Mouse (Mus musculus) neural tube, embryonic 15.5 days (tissue): Measurements from ENCODE around the gene Anxa6. TPM values are rescaled to one million over a fixed set of nuclear protein-coding genes. Genes with fewer than 3 reads are reported as not detected.

Experiments
- ATAC-seq: fragments of 200-750 bp; cut with Nextera tagmentation; 2 replicates; pipeline ENCODE4 v1.8.0; 2017; ENCODE audit warnings: mild to moderate bottlenecking, moderate TSS enrichment, moderate library complexity; ENCODE audit not compliant: low FRiP score
- H3K27ac ChIP-seq: fragments of 300-500 bp; sonication (generic); replicated peaks from 2 replicates; pipeline ENCODE4 v1.5.1; 2015; ENCODE audit warnings: mild to moderate bottlenecking, inconsistent platforms
- H3K27me3 ChIP-seq: fragments of 300-500 bp; sonication (generic); replicated peaks from 2 replicates; pipeline ENCODE4 v1.6.1; 2015; ENCODE audit warnings: inconsistent platforms
- H3K36me3 ChIP-seq: fragments of 300-500 bp; sonication (generic); 2 replicates; pipeline ENCODE4 v1.6.1; 2015; ENCODE audit warnings: inconsistent platforms
- H3K4me1 ChIP-seq: fragments of 300-500 bp; sonication (generic); 2 replicates; pipeline ENCODE4 v1.6.1; 2015; ENCODE audit warnings: inconsistent platforms
- H3K4me2 ChIP-seq: fragments of 300-500 bp; sonication (generic); 2 replicates; pipeline ENCODE4 v1.6.1; 2015; ENCODE audit warnings: inconsistent platforms, mild to moderate bottlenecking, moderate library complexity
- H3K4me3 ChIP-seq: fragments of 300-500 bp; sonication (generic); replicated peaks from 2 replicates; pipeline ENCODE4 v1.5.1; 2015; ENCODE audit warnings: mild to moderate bottlenecking, inconsistent platforms
- H3K9ac ChIP-seq: fragments of 300-500 bp; sonication (generic); replicated peaks from 2 replicates; pipeline ENCODE4 v1.6.1; 2015; ENCODE audit warnings: mild to moderate bottlenecking, inconsistent platforms
- H3K9me3 ChIP-seq: fragments of 300-500 bp; sonication (generic); replicated peaks from 2 replicates; pipeline ENCODE4 v1.6.1; 2016; ENCODE audit warnings: inconsistent platforms
- WGBS: fragments of 180-500 bp; shearing (Covaris S2); methylation state at CpG from one replicate; pipeline ENCODE4 v1.1.7; 2015; ENCODE audit warnings: mixed read lengths; 5-methylcytosine and 5-hydroxymethylcytosine counted together
- polyA plus RNA-seq: library from polyadenylated mRNA; unstranded; fragments of >200 nt; fragmentation: Nextera tagmentation; extraction: Ambion mirVana; gene quantifications from 2 replicates; pipeline ENCODE4 v1.2.1, GENCODE M21; 2015

The Anxa6 gene
- polyA plus RNA-seq, 1 experiment from 2014 or later, result 98.4 TPM

DNA sequence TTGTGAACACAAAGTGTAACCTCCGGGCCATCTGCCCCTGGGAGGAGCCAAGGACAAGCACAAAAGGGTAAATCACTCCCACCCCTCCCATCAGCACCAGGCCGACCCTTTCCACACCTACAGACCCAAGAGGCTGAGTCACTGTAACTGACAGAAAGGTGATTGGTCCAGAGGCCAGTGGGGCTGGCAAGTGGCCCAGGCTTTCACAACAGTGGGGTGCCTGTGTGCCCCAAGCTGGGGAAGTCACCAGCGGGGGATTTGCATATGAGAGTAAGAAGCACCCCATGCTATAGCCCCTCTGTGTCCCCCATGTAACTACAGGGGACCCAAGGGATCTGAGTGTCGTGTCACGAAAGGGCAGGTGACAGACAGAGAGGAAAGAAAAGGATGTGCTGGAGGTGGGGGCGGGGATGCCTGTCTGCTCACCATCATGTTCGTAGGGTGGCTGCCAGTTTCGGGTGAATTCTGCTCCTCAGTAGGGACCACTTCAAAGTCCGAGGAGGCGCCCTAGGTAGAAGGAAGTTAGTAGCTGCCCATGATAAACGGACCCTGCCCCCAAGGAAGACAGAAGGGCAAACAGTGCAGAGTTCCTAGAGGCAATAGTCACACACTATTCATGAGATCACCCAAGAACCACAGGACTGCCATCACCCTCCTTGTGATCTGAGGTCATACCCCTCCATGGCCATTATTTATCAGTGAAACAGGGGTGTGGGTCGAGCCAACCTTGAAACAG is 97.0 kb downstream of the Anxa6 start:
- Histone ChIP-seq H3K4me1 (0 out of 2 replicates have a peak, but pooled peaks cover 3% of the 10 kb centered on the region), H3K9me3 (no peaks in the 10 kb centered on the region), H3K27me3 (no peaks in the 10 kb centered on the region), H3K4me3 (no peak overlapping the region), H3K27ac (no peak overlapping the region), H3K4me2 (no peak overlapping the region), H3K36me3 (peaks cover 34% of the 10 kb centered on the region), H3K9ac (no peak overlapping the region)
- 35% methylated on average over 12 of the region's 12 CpGs for WGBS
- ATAC-seq, result no peak

DNA sequence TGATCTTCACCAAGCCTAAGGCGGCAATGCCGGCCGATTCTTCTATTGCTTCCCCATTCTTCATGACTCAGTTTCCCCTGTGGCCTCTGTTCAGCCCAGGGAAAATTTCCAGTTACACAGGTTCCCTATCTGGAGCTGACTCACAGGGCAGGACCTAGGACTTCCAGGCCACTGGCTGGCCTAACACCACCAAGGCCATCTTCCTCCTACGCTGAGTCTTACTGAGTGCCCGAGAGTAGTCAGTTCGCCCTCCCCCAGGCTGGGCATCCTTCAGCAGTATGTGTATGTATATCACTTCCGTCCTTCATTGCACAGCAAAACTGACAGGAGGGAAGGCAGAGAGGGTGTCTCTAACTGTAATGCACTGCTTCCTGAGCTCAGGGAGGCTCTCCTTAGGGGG is 99.0 kb downstream of the Anxa6 start:
- ATAC-seq, result no peak
- H3K36me3 ChIP-seq, result peaks cover 41% of the 10 kb centered on the region

DNA sequence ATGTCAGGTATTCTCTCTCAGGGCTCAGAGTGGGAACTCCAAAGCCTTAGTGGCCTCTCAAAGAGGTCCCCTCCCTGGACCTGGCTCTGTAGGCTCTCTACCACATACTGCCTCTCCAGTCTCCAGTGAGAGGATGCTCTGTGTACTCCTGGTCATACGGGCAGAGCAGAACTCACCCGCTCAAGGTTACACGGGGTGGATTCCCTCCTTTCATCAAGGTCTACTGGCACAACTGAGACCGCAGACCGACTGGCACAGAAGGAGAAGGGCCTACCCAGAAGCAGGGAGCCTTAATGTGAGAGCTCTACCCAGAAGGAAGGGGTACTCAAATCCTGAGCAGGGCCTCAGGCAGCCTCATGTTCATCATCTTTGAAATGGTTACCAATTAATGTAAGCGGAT is 100.7 kb downstream of the Anxa6 start:
- WGBS, result 92% methylated on average over 6 of the region's 6 CpGs
- peaks cover 43% of the 10 kb centered on the region for H3K36me3 ChIP-seq
- no peak overlapping the region for H3K4me2 ChIP-seq
- H3K4me3 ChIP-seq, result no peak overlapping the region
- no peak for ATAC-seq
- H3K27me3 ChIP-seq, result no peaks in the 10 kb centered on the region
- no peaks in the 10 kb centered on the region for H3K9me3 ChIP-seq
- 0 out of 2 replicates have a peak, but pooled peaks cover 3% of the 10 kb centered on the region for H3K4me1 ChIP-seq
- H3K27ac ChIP-seq, result no peak overlapping the region
- H3K9ac ChIP-seq, result no peak overlapping the region

More for the DNA sequence above, 99.0 kb downstream of the Anxa6 start:
- no peak overlapping the region for H3K9ac ChIP-seq
- no peak overlapping the region for H3K27ac ChIP-seq
- H3K9me3 ChIP-seq, result no peaks in the 10 kb centered on the region
- H3K27me3 ChIP-seq, result no peaks in the 10 kb centered on the region
- no peak overlapping the region for H3K4me3 ChIP-seq
- H3K4me2 ChIP-seq, result no peak overlapping the region
- 93% methylated on average over 7 of the region's 7 CpGs for WGBS
- H3K4me1 ChIP-seq, result 0 out of 2 replicates have a peak, but pooled peaks cover 3% of the 10 kb centered on the region

DNA sequence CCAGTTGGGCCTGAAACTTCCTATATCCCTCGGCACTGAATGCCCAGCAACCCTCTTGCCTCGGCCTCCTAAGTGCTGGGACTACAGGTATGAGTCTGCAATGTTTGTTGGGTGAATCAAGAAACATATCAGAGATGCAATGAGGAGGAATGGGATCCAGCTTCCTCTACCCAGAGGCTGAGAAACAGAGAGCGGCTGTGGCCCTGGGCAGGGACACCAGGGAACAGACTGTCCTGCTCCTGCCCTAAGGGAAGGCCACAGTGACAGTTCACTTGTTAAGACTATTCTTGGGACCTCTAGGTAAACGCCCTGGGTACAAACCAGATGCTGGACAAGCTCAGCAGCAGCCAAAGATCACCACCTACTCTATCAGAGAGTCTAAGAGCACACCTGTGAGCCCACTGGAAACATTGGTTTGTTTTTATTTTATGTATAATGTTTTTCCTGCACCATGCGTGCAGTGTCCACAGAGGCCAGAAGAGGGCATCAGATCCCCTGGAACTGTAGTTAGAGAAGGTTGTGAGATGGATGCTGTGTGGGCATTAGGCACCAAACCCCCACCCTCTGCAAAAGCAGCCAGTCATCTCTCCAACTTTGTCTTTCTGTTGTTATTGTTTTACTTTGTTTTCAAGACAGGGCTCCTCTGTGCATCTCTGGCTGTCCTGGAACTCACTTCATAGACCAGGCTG is 101.7 kb downstream of the Anxa6 start:
- Histone ChIP-seq H3K9me3 (no peaks in the 10 kb centered on the region), H3K27ac (no peak overlapping the region), H3K27me3 (no peaks in the 10 kb centered on the region), H3K36me3 (peaks cover 42% of the 10 kb centered on the region), H3K9ac (no peak overlapping the region), H3K4me1 (0 out of 2 replicates have a peak, but pooled peaks cover 3% of the 10 kb centered on the region), H3K4me2 (no peak overlapping the region), H3K4me3 (no peak overlapping the region)
- no peak for ATAC-seq
- WGBS, result 65% methylated on average over 5 of the region's 5 CpGs

DNA sequence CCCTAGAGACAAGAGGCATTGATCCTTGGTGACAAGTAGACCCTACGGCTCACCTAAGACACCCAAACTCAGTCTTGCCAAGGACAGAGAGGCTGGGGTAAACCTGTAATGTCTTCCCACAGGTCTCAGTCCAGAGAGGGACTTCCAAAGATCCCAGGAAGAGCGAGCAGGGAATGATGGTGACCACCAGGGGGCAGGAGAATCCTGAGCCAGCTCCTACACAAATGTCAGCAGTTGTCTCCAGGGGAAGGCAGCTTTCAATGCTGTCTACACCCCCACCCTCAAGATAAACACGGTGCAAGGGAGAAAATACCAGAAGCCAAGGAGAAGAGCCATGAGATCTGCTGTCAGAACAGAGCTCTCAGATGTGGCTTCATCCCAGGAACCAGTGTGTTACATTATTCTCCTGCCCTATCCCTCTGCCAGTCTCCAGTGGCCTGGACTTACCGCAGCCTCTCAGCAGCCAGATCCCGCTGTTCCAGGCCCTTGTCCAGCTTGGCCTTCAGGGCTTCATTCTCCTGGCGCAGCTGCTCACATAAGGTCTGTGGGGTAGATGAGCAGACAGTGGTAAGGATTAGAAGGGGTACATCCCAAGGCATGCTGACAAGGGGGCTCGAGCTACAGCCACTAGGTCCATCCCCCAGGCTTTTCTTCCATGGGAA is 102.8 kb downstream of the Anxa6 start:
- Histone ChIP-seq H3K36me3 (peaks cover 53% of the 10 kb centered on the region), H3K4me2 (no peak overlapping the region), H3K27me3 (no peaks in the 10 kb centered on the region), H3K27ac (no peak overlapping the region), H3K9ac (no peak overlapping the region), H3K4me1 (no peaks in the 10 kb centered on the region), H3K4me3 (no peak overlapping the region), H3K9me3 (no peaks in the 10 kb centered on the region)
- 69% methylated on average over 7 of the region's 7 CpGs for WGBS
- no peak for ATAC-seq

DNA sequence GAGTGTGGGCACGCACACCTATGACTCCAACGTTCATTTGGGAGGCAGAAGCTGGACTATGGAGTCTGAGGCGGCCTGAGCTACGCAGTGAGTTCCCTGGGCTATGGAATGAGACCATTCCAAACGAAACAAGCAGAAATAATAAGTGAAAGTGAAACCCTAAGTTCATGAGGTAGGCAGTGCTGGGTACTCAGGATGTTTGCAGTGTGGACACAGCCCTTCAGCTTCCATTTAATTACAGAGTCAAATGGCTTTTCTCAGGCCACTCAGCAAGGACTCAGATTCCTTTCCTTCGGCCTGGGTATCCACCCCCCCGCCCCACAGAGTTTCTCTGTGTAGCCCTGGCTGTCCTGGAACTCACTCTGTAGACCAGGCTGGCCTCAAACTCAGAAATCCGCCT is 103.5 kb downstream of the Anxa6 start:
- Histone ChIP-seq H3K4me2 (no peak overlapping the region), H3K9ac (no peak overlapping the region), H3K9me3 (no peaks in the 10 kb centered on the region), H3K27ac (no peak overlapping the region), H3K27me3 (no peaks in the 10 kb centered on the region), H3K4me3 (no peak overlapping the region), H3K36me3 (peaks cover 53% of the 10 kb centered on the region), H3K4me1 (no peaks in the 10 kb centered on the region)
- ATAC-seq, result no peak
- 89% methylated on average over 8 of the region's 8 CpGs for WGBS

DNA sequence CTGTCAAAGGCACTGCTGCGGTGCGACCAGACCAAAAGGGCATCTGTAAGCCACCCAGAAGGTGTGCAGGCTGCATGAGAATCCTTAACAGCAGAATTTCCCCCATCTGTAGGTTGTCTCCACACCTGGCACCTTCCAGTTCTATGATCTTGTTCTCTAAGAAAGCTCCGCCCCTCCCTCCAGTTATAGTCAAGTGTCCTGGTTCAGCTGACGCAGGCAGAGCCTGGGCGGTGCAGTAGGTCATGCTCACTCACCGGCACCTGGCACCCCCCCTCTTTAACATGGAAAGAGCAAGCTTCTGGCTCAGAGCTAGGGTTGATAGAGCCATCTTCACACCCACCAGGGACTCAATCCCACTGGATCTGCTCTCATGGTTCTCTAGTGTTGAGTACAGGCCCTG is 104.0 kb downstream of the Anxa6 start:
- H3K36me3 ChIP-seq, result peaks cover 53% of the 10 kb centered on the region
- 96% methylated on average over 6 of the region's 6 CpGs for WGBS

More for the DNA sequence above, 104.0 kb downstream of the Anxa6 start:
- H3K27me3 ChIP-seq, result no peaks in the 10 kb centered on the region
- no peaks in the 10 kb centered on the region for H3K4me1 ChIP-seq
- H3K9ac ChIP-seq, result no peak overlapping the region
- no peak overlapping the region for H3K27ac ChIP-seq
- H3K4me2 ChIP-seq, result no peak overlapping the region
- no peak overlapping the region for H3K4me3 ChIP-seq
- ATAC-seq, result no peak
- no peaks in the 10 kb centered on the region for H3K9me3 ChIP-seq

Other genes starting within 250 kb of the Anxa6 start
- 120 and 130 TPM in 2 replicates for gene Cdc42se2, start 245.8 kb downstream of the Anxa6 start, polyA plus RNA-seq
- 10.5 and 11.8 TPM in 2 replicates for gene Lyrm7, start 172.5 kb downstream of the Anxa6 start, polyA plus RNA-seq
- gene Hint1, start 167.1 kb downstream of the Anxa6 start, polyA plus RNA-seq, result 794 and 878 TPM in 2 replicates
- 69.2 and 82.4 TPM in 2 replicates for gene Gpx3, start 131.0 kb downstream of the Anxa6 start, polyA plus RNA-seq
- 20.0 and 23.2 TPM in 2 replicates for gene Tnip1, start 70.5 kb downstream of the Anxa6 start, polyA plus RNA-seq
- 0.56 and 2.7 TPM in 2 replicates for gene Ccdc69, start 44.7 kb upstream of the Anxa6 start, polyA plus RNA-seq
- 33.1 and 37.1 TPM in 2 replicates for gene Gm2a, start 64.7 kb upstream of the Anxa6 start, polyA plus RNA-seq
- not detected in 2 replicates for gene Slc36a3, start 118.3 kb upstream of the Anxa6 start, polyA plus RNA-seq
- gene Slc36a2, start 151.6 kb upstream of the Anxa6 start, polyA plus RNA-seq, result 0.51 and 0.55 TPM in 2 replicates
- gene Slc36a1, start 170.9 kb upstream of the Anxa6 start, polyA plus RNA-seq, result 4.7 and 6.7 TPM in 2 replicates